Mouse (Mus musculus) neural tube, embryonic 11.5 days (tissue): ENCODE results near the gene Gm906. TPM values are rescaled to one million over a fixed set of nuclear protein-coding genes. Genes with fewer than 3 reads are reported as not detected.
"Not testable (repeated sequence)": the region's sequence is repeated elsewhere in the genome, so short reads cannot be mapped to it uniquely, and the experiment has no call there.

Source experiments
- ATAC-seq: fragments of 200-750 bp; cut with Nextera tagmentation; 2 replicates; pipeline ENCODE4 v1.8.0; 2017; ENCODE audit warnings: moderate number of reproducible peaks, mild to moderate bottlenecking, moderate TSS enrichment, moderate library complexity; ENCODE audit not compliant: insufficient read depth, low FRiP score, low TSS enrichment
- DNase-seq: peaks from one replicate; pipeline ENCODE4 v3.0.0-alpha.2; 2015; ENCODE audit warnings: low spot score
- H3K27ac ChIP-seq: fragments of 300-500 bp; sonication (generic); 2 replicates; pipeline ENCODE4 v1.5.1; 2014; ENCODE audit warnings: low read depth, mild to moderate bottlenecking, low read length
- H3K27me3 ChIP-seq: fragments of 300-500 bp; sonication (generic); 2 replicates; pipeline ENCODE4 v1.6.1; 2014; ENCODE audit warnings: mild to moderate bottlenecking, low read length, mixed read lengths; ENCODE audit not compliant: control insufficient read depth, insufficient read depth
- H3K36me3 ChIP-seq: fragments of 300-500 bp; sonication (generic); 2 replicates; pipeline ENCODE4 v1.6.1; 2014; ENCODE audit warnings: mild to moderate bottlenecking, low read length, moderate library complexity, mixed read lengths; ENCODE audit not compliant: control insufficient read depth, insufficient read depth
- H3K4me1 ChIP-seq: fragments of 300-500 bp; sonication (generic); 2 replicates; pipeline ENCODE4 v1.6.1; 2014; ENCODE audit warnings: low read length, mixed read lengths; ENCODE audit not compliant: control insufficient read depth, insufficient read depth
- H3K4me2 ChIP-seq: fragments of 300-500 bp; sonication (generic); 2 replicates; pipeline ENCODE4 v1.6.1; 2014; ENCODE audit warnings: low read depth, mild to moderate bottlenecking, moderate library complexity
- H3K4me3 ChIP-seq: fragments of 300-500 bp; sonication (generic); 2 replicates; pipeline ENCODE4 v1.5.1; 2014; ENCODE audit warnings: low read depth, low read length
- H3K9ac ChIP-seq: fragments of 300-500 bp; sonication (generic); 2 replicates; pipeline ENCODE4 v1.6.1; 2014; ENCODE audit warnings: mild to moderate bottlenecking, low read length
- H3K9me3 ChIP-seq: fragments of 300-500 bp; sonication (generic); 2 replicates; pipeline ENCODE4 v1.6.1; 2016; ENCODE audit warnings: low read length; ENCODE audit not compliant: control insufficient read depth
- WGBS: fragments of 180-500 bp; shearing (Covaris S2); extraction: QIAGEN DNeasy Blood & Tissue Kit; methylation state at CpG from one replicate; pipeline ENCODE4 v1.1.7; 2014; 5-methylcytosine and 5-hydroxymethylcytosine counted together
- polyA plus RNA-seq: library from polyadenylated mRNA; unstranded; fragments of >200 nt; fragmentation: Nextera tagmentation; extraction: Ambion mirVana; gene quantifications from 2 replicates; pipeline ENCODE4 v1.2.1, GENCODE M21; 2014

Gene Gm906
- not detected in 2 replicates for polyA plus RNA-seq

DNA sequence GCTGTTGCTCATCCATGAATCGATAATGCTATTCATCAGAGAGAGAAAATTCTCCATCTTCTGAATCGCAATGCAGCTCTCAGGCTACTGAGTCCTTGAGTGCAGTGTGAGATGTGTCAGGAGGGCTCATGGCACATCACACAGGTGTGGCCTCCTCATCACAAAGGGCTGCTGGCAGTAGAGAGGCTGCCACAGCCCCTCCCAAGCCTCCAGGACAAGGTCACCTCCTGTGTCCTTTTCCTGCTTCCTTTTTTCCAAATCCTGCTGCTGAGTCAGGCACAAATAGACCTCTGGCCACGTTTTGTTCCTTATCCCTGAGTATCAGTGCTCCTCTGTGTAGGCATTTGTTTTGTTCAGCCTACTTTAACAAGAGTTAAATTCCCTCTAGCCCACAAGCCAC is at the start of gene Gm906:
TSS of gene Gm906 (minus strand) at position 101 of the 400 bp plus-strand sequence.
- H3K9ac ChIP-seq, H3K36me3 ChIP-seq, ATAC-seq, H3K27ac ChIP-seq, H3K4me2 ChIP-seq, H3K27me3 ChIP-seq, H3K4me1 ChIP-seq, H3K4me3 ChIP-seq, H3K9me3 ChIP-seq, DNase-seq: not testable (repeated sequence)
- WGBS, result 55% methylated on average over 2 of the region's 3 CpGs

DNA sequence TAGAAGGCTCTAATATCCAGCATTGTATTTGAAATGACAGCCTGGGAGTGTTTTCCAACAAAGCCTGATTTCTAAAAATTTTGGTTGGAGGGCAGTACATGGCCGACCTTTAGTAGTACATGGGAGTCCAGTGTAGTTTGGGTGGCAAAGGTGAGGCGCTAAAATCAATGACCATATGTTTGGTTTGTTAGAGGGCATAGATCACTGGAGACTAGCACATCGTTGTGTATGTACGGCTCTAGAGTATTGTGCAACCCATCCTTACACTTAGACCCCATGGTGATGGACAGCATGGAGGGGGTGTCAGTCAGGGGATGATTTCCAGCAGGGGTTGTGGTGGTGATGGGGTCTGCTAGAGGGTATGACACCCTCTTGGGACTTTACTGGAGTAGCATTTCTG is 33.2 kb upstream of the Gm906 start:
- H3K27ac ChIP-seq, H3K4me1 ChIP-seq, H3K4me3 ChIP-seq, H3K36me3 ChIP-seq, ATAC-seq, H3K9me3 ChIP-seq, H3K9ac ChIP-seq, H3K4me2 ChIP-seq, H3K27me3 ChIP-seq, DNase-seq: not testable (repeated sequence)
- WGBS, result 93% methylated on average over 1 of the region's 4 CpGs

DNA sequence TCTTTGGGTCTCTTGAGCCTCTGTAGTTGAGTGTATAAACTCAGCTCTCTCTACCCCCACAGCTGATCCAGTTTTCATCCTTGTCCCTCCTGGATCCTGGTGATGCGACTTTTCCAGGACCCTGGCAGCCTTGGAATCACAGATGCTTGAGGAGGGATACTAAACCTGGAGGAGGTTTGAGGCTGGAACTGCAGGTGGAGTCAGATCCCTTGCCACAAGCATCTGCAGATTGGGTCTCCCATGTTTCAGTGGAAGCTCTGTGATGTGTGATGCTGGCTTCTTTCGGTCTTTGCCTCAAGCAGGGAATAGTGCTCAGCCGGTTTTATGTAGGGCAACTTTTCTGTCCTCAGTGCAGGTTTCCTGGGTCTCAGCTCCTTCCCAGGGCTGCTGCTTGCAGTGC is 13.6 kb downstream of the Gm906 start:
- Histone ChIP-seq H3K27ac (no peak overlapping the region), H3K4me1 (no peaks in the 10 kb centered on the region), H3K27me3 (no peaks in the 10 kb centered on the region), H3K9me3 (no peaks in the 10 kb centered on the region), H3K4me3 (no peak overlapping the region), H3K9ac (no peak overlapping the region), H3K4me2 (no peak overlapping the region), H3K36me3 (no peaks in the 10 kb centered on the region)
- ATAC-seq, result no peak
- WGBS, result 95% methylated on average over 3 of the region's 3 CpGs
- no peak for DNase-seq

DNA sequence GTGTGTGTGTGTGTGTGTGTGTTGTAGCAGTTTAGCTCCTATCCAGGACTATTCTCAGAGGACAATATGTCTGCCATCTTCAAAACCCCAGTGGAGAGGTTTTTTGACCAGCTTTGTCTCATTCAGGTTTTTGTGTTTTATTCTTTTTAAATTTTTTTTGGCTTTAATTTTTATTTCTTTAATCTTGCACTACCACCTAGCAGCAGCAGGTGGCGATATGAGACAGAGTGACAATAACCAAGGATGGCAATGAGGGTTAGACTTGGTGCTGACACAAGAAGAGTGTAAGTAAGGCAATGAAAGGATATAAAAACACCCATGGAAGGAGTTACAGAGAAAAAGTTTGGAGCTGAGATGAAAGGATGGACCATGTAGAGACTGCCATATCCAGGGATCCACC is 38.3 kb downstream of the Gm906 start:
- ATAC-seq, DNase-seq, H3K9me3 ChIP-seq, H3K9ac ChIP-seq, H3K4me1 ChIP-seq, H3K27ac ChIP-seq, H3K4me3 ChIP-seq, H3K36me3 ChIP-seq, H3K27me3 ChIP-seq, H3K4me2 ChIP-seq: not testable (repeated sequence)
- WGBS, result 0% methylated on average over 1 of the region's 1 CpGs

DNA sequence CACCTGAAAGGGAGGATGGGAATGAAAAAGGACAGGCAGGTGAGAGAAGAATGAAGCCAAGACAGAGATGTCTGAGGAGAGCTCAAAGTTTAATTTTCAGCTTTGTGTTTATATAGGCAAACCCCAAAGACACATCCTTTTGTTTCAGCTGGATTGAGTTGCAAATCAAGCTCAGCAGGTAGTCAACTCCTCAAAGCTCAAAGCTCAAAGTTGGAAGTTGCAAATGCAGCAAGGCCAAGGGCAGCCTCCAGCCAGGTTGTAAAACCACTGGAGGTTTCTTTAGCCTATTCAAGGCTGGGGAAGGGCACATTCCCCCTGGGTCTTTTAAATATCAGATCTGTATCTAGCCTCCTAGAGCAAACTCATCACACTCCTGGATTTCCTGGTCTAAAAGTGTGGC is 39.9 kb downstream of the Gm906 start:
- not testable (repeated sequence) for H3K9ac ChIP-seq, DNase-seq, H3K9me3 ChIP-seq, H3K4me3 ChIP-seq, ATAC-seq, H3K36me3 ChIP-seq, H3K27ac ChIP-seq, H3K27me3 ChIP-seq, H3K4me1 ChIP-seq, H3K4me2 ChIP-seq

DNA sequence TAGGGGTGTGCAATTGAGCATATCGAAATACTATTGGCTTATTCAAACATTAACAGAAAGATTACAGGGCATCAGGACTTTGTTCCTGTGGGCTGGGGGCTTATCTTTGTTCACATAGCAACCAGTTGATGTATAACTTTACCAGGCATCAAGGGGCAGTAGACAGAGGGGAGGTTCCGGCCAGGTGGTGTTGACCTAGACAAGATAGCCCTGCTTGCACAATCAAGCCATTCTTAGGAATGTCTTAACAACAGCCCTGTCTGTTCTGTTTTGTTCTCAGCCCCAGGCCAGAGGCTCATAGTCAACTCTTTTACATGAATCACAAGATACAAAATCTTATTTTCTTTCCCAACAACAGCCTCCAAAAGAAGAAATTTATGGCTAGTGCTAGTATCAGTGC is 40.5 kb downstream of the Gm906 start:
- not testable (repeated sequence) for H3K9me3 ChIP-seq, ATAC-seq, H3K27me3 ChIP-seq, H3K4me3 ChIP-seq, H3K36me3 ChIP-seq, H3K9ac ChIP-seq, H3K4me1 ChIP-seq, DNase-seq, H3K27ac ChIP-seq, H3K4me2 ChIP-seq
- 93% methylated on average over 2 of the region's 2 CpGs for WGBS

DNA sequence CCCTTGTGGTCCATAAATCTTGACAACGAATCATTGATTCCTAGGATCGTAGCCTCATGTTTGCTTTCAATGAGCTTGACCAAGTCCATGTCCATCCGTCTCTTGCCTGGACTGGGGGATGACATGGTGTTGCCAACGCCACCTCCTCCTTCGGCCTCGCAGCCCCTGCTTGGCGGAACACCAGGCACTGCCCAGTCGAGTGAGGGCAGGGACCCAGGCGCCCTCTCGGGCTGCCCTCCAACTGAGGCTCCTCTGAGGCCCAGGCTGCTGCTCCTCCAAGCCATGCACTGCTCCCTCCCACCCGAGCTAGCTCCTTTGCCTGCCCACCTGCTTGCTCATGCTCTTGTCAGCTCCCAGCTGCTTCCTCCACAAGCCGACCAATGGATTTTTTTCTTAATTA is 42.1 kb downstream of the Gm906 start:
- WGBS, result 86% methylated on average over 12 of the region's 12 CpGs

DNA sequence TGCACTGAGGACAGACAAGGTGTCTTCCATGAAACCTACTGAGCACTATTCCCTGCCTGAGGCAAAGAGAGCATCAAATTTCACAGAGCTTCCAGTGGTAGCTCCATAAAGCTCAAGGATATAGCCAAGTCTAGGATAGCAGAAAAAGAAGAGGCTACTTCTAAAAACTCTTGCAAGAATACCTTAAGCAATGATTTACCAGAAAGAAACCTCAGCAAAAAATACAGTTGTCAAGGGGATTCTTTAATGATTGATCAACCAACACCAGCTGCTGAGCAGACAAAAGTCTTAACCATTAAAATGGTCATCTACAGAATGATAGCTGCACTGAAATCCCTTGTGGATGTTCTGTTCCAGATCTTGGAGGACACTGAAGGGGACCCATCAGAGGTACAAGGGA is 53.3 kb downstream of the Gm906 start:
- not testable (repeated sequence) for DNase-seq, H3K9me3 ChIP-seq, H3K27ac ChIP-seq, H3K9ac ChIP-seq, H3K36me3 ChIP-seq, H3K27me3 ChIP-seq, H3K4me3 ChIP-seq, H3K4me1 ChIP-seq, ATAC-seq, H3K4me2 ChIP-seq

More for the DNA sequence above, 42.1 kb downstream of the Gm906 start:
- ATAC-seq (no peak), DNase-seq (no peak)
- H3K27me3 ChIP-seq, result no peaks in the 10 kb centered on the region
- no peak overlapping the region for H3K4me3 ChIP-seq
- no peaks in the 10 kb centered on the region for H3K4me1 ChIP-seq
- H3K36me3 ChIP-seq, result no peaks in the 10 kb centered on the region
- H3K27ac ChIP-seq, result no peak overlapping the region
- H3K9ac ChIP-seq, result no peak overlapping the region
- no peak overlapping the region for H3K4me2 ChIP-seq
- H3K9me3 ChIP-seq, result no peaks in the 10 kb centered on the region
